Mouse (Mus musculus) c-Kit-positive CD71-positive TER-119-positive erythroid progenitor cells, embryonic 14.5 days (primary cell): ENCODE measurements around the gene Cysltr2.

Experiments
- DNase-seq: peaks from one replicate; pipeline ENCODE4 v3.0.0-alpha.2; 2013; ENCODE audit warnings: low spot score

Gene Cysltr2

GRCm38 (mm10) chr14:73048937-73049336 lies at the start of gene Cysltr2:
Gene Cysltr2, minus strand, starts transcription at chr14:73049114.
- DNase-seq: no peak

- DNase-seq: no peak
Observed at GRCm38 (mm10) chr14:73094802-73095550, 46.1 kb upstream of the Cysltr2 start.

GRCm38 (mm10) chr14:73092871-73093270 lies 44.0 kb upstream of the Cysltr2 start:
- no peak for DNase-seq

- no peak for DNase-seq
Observed at GRCm38 (mm10) chr14:73088224-73088623, 39.3 kb upstream of the Cysltr2 start.

GRCm38 (mm10) chr14:73087746-73088145 lies 38.8 kb upstream of the Cysltr2 start:
- DNase-seq: no peak

- no peak for DNase-seq
Observed at GRCm38 (mm10) chr14:73087247-73087646, 38.3 kb upstream of the Cysltr2 start.

GRCm38 (mm10) chr14:73086425-73086824 lies 37.5 kb upstream of the Cysltr2 start:
- no peak for DNase-seq

- no peak for DNase-seq
Observed at GRCm38 (mm10) chr14:73083563-73083962, 34.6 kb upstream of the Cysltr2 start.

- DNase-seq: no peak
Observed at GRCm38 (mm10) chr14:73064460-73064859, 15.5 kb upstream of the Cysltr2 start.

GRCm38 (mm10) chr14:73058755-73059154 lies 9.8 kb upstream of the Cysltr2 start:
- no peak for DNase-seq

- DNase-seq: no peak
Observed at GRCm38 (mm10) chr14:73057764-73058163, 8.8 kb upstream of the Cysltr2 start.

GRCm38 (mm10) chr14:73056813-73057212 lies 7.9 kb upstream of the Cysltr2 start:
- DNase-seq: no peak

GRCm38 (mm10) chr14:73045199-73045928 lies 3.5 kb downstream of the Cysltr2 start:
- DNase-seq: no peak

GRCm38 (mm10) chr14:73041689-73042088 lies 7.2 kb downstream of the Cysltr2 start:
- DNase-seq: no peak

- DNase-seq: no peak
Observed at GRCm38 (mm10) chr14:73033290-73033689, 15.6 kb downstream of the Cysltr2 start.

GRCm38 (mm10) chr14:73031218-73031617 lies 17.7 kb downstream of the Cysltr2 start:
- no peak for DNase-seq

- DNase-seq: no peak
Observed at GRCm38 (mm10) chr14:73017272-73017671, 31.6 kb downstream of the Cysltr2 start.

GRCm38 (mm10) chr14:73015386-73015785 lies 33.5 kb downstream of the Cysltr2 start:
- no peak for DNase-seq

- no peak for DNase-seq
Observed at GRCm38 (mm10) chr14:73013723-73014544, 35.0 kb downstream of the Cysltr2 start.

- no peak for DNase-seq
Observed at GRCm38 (mm10) chr14:73001814-73002213, 47.1 kb downstream of the Cysltr2 start.

- peak; percentile 13 for DNase-seq
Observed at GRCm38 (mm10) chr14:73000325-73000724, 48.6 kb downstream of the Cysltr2 start.

- DNase-seq: no peak
Observed at GRCm38 (mm10) chr14:72998111-72998510, 50.8 kb downstream of the Cysltr2 start.

- DNase-seq: no peak
Observed at GRCm38 (mm10) chr14:72986044-72986443, 62.9 kb downstream of the Cysltr2 start.
